Mouse (Mus musculus) megakaryocyte-erythroid progenitor cell, adult 5 weeks (primary cell): ENCODE data around the gene Pde7b. TPM values are rescaled to one million over a fixed set of nuclear protein-coding genes. Genes with fewer than 3 reads are reported as not detected.

Experiments
- polyA plus RNA-seq: library from polyadenylated mRNA; stranded (reverse); fragments of >175 nt; gene quantifications from 2 replicates; pipeline ENCODE4 v1.2.3, GENCODE M21; 2012

Gene Pde7b
- 0.14 and 0.30 TPM in 2 replicates for polyA plus RNA-seq

DNA sequence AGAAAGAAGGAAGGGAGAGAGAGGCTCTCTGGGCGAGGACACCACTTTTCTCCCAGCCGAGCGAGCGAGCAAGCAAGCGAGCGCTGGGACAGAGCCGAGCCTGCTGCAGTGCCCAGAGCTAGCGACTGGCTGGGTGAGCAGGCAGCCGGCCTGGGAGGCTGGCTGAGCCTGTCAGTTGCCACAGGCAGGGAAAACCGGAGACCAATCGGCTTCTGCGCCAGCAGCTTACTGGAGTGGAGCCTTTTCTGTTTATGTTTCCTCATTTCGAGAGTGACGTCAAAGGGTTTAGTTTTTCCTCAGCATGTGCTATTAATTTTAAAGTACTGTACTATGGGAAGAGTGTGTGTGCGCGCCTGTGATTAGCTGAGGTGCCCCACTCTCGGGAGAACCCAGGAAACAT, at the start of gene Pde7b:
TSS of gene Pde7b (minus strand) at position 173 of the 400 bp plus-strand sequence.

Other genes with a start within 250 kb of the Pde7b start
- gene Ahi1, start 227.5 kb upstream of the Pde7b start, polyA plus RNA-seq = 2.2 and 2.6 TPM in 2 replicates